Mouse (Mus musculus): Measurements from ENCODE around the gene Vps37d.

Vps37d gene

DNA sequence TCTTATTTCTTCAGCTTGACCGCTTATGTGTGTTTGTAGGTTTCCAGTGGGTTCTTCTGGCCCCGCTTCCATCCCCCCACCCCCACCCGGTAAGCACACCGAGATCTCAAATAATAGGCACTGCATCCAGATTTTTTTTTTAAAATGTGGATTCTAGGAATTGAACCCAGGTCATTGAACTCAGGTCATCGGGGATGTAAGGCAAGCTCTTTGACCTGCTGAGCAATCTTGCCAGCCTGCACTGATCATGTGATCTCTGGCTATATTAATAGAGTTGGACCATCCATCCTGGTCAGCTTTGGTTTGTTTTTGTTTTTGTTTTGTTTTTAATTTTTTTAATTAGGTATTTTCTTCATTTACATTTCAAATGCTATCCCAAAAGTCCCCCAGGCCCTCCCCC, 45.5 kb downstream of the Vps37d start:
- Histone ChIP-seq H3K4me1 (replicated peaks; ENCODE audit: low read depth, low read length) (peaks cover 56% of the 10 kb centered on the region), H3K27me3 (ENCODE audit: insufficient read depth, low read length) (no peaks in the 10 kb centered on the region; the same call in 1 of the 2 replicates)
- TF ChIP-seq POU5F1 (IDR thresholded peaks at IDR 0.05; ENCODE audit: borderline replicate concordance, low read length) (no peak), NANOG (IDR thresholded peaks at IDR 0.05; ENCODE audit: borderline replicate concordance, low read length) (no peak), CTCF (conservative IDR thresholded peaks at IDR 0.05; ENCODE audit: low read length) (no peak)

DNA sequence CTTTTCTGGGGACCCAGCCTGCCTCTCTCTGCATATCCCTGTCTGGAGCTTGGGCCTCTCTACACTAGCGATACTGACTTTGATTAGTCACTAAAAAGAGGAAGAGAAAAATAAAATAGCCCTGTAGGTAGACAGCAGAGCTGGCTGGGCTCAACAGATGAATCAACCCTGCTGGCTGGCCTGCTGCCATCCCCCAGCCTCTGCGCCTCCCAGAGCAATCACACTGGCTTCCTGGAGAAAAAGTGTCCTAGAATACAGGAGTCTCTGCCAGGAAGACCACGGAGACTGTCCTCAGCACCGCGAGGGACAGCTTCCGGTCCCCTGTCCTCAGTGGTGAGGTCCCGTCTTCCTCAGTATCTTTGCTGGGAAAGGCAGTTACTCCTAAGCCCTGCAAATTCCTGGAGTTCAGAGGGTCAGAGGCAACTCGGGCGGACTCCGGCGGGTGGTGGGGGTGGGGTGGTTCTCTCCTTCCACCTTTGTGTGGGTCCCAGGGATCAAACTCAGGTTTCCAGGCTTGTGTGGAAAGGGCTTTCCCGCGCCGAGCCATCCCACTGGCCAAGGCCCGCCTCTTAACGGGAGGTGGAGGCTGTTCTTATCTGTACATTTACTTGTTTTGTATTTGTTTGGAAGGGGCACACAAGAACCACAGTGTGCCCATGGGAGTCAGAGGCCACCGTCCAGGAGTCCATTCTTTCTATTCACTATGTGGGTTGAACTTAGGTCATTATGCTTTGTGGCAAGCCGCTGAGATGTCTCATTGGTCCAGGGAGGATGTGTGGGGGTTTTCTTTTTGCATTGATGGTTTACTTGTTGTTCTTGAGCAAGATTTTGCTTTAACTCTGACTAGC, 48.8 kb downstream of the Vps37d start:
- TF ChIP-seq POU5F1 (IDR thresholded peaks at IDR 0.05; ENCODE audit: borderline replicate concordance, low read length) (no peak), CTCF (conservative IDR thresholded peaks at IDR 0.05; ENCODE audit: low read length) (no peak), NANOG (IDR thresholded peaks at IDR 0.05; ENCODE audit: borderline replicate concordance, low read length) (no peak)
- H3K9me3 ChIP-seq (ENCODE audit: low read length), result peaks cover 3% of the 10 kb centered on the region; the same call in 1 of the 2 replicates
- H3K27me3 ChIP-seq (ENCODE audit: insufficient read depth, low read length), result peaks cover 26% of the 10 kb centered on the region
- peak overlapping the region; percentile 41 for H3K4me3 ChIP-seq (replicated peaks; ENCODE audit: low read length)
- peaks cover 56% of the 10 kb centered on the region for H3K4me1 ChIP-seq (replicated peaks; ENCODE audit: low read depth, low read length)
- no peaks in the 10 kb centered on the region for H3K36me3 ChIP-seq (ENCODE audit: insufficient read depth, low read length)

More for the DNA sequence above, 45.5 kb downstream of the Vps37d start:
- no peaks in the 10 kb centered on the region for H3K36me3 ChIP-seq (ENCODE audit: insufficient read depth, low read length)
- H3K9me3 ChIP-seq (ENCODE audit: low read length), result peaks cover 10% of the 10 kb centered on the region
- no peak overlapping the region for H3K4me3 ChIP-seq (replicated peaks; ENCODE audit: low read length)

GRCm38 (mm10) chr5:135025899-135026298, 52.2 kb downstream of the Vps37d start:
- no peaks in the 10 kb centered on the region for H3K36me3 ChIP-seq (ENCODE audit: insufficient read depth, low read length)
- peaks cover 32% of the 10 kb centered on the region for H3K27me3 ChIP-seq (ENCODE audit: insufficient read depth, low read length)
- H3K9me3 ChIP-seq (ENCODE audit: low read length), result no peaks in the 10 kb centered on the region
- peaks cover 61% of the 10 kb centered on the region for H3K4me1 ChIP-seq (replicated peaks; ENCODE audit: low read depth, low read length)
- no peak overlapping the region for H3K4me3 ChIP-seq (replicated peaks; ENCODE audit: low read length)
- TF ChIP-seq NANOG (IDR thresholded peaks at IDR 0.05; ENCODE audit: borderline replicate concordance, low read length), result no peak
- no peak for TF ChIP-seq POU5F1 (IDR thresholded peaks at IDR 0.05; ENCODE audit: borderline replicate concordance, low read length)
- peak; percentile 15; the same call in 1 of the 2 replicates for TF ChIP-seq CTCF (conservative IDR thresholded peaks at IDR 0.05; ENCODE audit: low read length)

DNA sequence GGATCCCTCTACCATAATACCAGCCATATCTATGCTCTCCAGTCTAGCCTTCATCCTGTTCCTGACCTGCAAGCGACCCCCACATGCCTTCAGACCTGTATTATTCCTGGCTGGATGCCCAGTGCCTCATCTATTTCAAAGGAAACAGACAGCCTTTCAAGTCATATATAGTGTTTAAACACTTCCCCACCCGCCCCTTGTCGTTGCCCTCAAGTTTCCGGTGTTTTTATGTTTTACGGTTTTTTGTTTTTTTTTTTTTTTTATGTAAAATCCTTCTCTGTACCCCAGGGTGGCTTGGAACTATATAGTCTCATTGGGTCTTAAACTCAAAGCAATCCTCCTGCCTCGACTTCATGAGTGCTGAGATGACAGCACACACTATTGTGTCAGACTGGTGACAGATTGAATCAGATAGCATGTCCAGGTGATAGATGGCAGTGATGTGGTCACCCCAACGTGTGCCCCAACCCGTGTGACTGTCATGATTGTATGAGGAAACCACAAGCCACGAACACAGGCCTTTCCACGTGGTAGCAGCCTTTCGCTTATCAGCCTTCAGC, 53.3 kb downstream of the Vps37d start:
- H3K4me3 ChIP-seq (replicated peaks; ENCODE audit: low read length), result peak overlapping the region; percentile 93
- TF ChIP-seq POU5F1 (IDR thresholded peaks at IDR 0.05; ENCODE audit: borderline replicate concordance, low read length) (no peak), NANOG (IDR thresholded peaks at IDR 0.05; ENCODE audit: borderline replicate concordance, low read length) (no peak), CTCF (conservative IDR thresholded peaks at IDR 0.05; ENCODE audit: low read length) (no peak)
- no peaks in the 10 kb centered on the region for H3K9me3 ChIP-seq (ENCODE audit: low read length)
- peaks cover 32% of the 10 kb centered on the region for H3K27me3 ChIP-seq (ENCODE audit: insufficient read depth, low read length)
- H3K4me1 ChIP-seq (replicated peaks; ENCODE audit: low read depth, low read length), result peaks cover 54% of the 10 kb centered on the region
- no peaks in the 10 kb centered on the region for H3K36me3 ChIP-seq (ENCODE audit: insufficient read depth, low read length)

- no peaks in the 10 kb centered on the region for H3K36me3 ChIP-seq (ENCODE audit: insufficient read depth, low read length)
- no peaks in the 10 kb centered on the region for H3K9me3 ChIP-seq (ENCODE audit: low read length)
- TF ChIP-seq NANOG (IDR thresholded peaks at IDR 0.05; ENCODE audit: borderline replicate concordance, low read length), result no peak
- peaks cover 32% of the 10 kb centered on the region for H3K27me3 ChIP-seq (ENCODE audit: insufficient read depth, low read length)
- H3K4me1 ChIP-seq (replicated peaks; ENCODE audit: low read depth, low read length), result peaks cover 47% of the 10 kb centered on the region
- peak within 1 kb of the TSS; percentile 93 for H3K4me3 ChIP-seq (replicated peaks; ENCODE audit: low read length)
These were observed 54.5 kb downstream of the Vps37d start, which contains the start of gene Stx1a for GRCm38 (mm10) chr5:135023344-135024173. Stx1a (plus strand) TSS chr5:135023482.

Data from E14TG2a.4 (cell line).